Mouse (Mus musculus): Measurements from ENCODE around the gene Gga2.

Gga2 gene

GRCm38 (mm10) chr7:122020667-122021354, at the start of gene Gga2:
TSS of gene Gga2 (minus strand) at chr7:122021222.
- POLR2A ChIA-PET, result interaction anchor here (0.6 to 8.1 kb wide), 100 partner anchors 8 to 1387 kb away, joined by 3 to 138 read pairs (median 5); partner anchors contain the start of genes Cog7 (in 3 of the 4), Ears2 (in 2 of the 4), Ubfd1 (in 2 of the 4) and Dctn5 (in 1 of the 4)
- CTCF ChIA-PET, result interaction anchor here (0.5 to 2.3 kb wide), 14 partner anchors 9 to 1390 kb away, joined by 3 to 13 read pairs (median 3); partner anchors contain the start of genes Scnn1g (in 2 of the 4) and Cog7 (in 1 of the 4)

GRCm38 (mm10) chr7:122067517-122068381, 46.7 kb upstream of the Gga2 start:
- CTCF ChIA-PET, result interaction anchor here in 1 of 4 experiments (0.6 to 1.5 kb wide), 5 partner anchors 27 to 333 kb away, joined by 3 to 7 read pairs (median 3); partner anchors contain the start of gene Scnn1g
- POLR2A ChIA-PET, result interaction anchor here in 3 of 4 experiments (0.6 to 6.3 kb wide), 66 partner anchors 9 to 360 kb away, joined by 3 to 101 read pairs (median 5); partner anchors contain the start of genes Dctn5 (in 3 of the 3), Palb2 (in 3 of the 3), Cog7 (in 2 of the 3) and Gga2 (in 2 of the 3)

DNA sequence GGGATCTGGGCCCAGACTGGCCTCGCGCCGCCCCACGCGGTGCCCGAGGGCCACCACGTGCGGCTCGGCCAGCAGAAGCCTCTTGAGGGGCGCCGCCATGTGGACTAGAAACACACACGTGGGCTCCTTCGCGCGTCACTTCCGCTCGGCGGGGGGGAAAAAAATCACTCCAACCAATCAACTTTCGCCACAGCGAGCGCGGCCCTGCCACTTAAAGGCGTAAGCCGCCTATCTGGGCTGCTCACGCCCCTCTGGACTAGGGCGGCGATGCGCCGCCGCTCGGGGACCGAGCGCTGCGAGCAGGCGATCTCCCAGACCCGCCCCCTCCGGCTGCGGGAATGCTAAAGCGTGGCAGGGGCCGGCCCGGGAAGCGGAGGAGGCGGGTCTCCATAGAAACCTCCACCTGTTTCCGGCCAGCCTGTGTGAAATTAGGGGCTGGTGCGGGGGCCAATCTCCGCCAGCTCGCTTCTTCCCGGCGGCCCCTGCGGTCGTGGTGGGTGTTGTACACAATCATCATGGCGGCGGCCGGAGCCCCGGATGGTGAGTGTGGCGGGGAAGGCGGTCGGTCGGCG, 46.0 kb upstream of the Gga2 start, which contains the start of the genes Ubfd1 and Ears2:
Gene Ubfd1, plus strand, starts transcription at position 231 of the 572 bp plus-strand sequence.
Gene Ears2, minus strand, starts transcription at position 319 of the 572 bp plus-strand sequence.
- ChIA-PET CTCF (interaction anchor here in 1 of 4 experiments (0.6 to 1.5 kb wide), 5 partner anchors 28 to 333 kb away, joined by 3 to 7 read pairs (median 3); partner anchors contain the start of gene Scnn1g), POLR2A (interaction anchor here in 3 of 4 experiments (0.6 to 6.3 kb wide), 62 partner anchors 9 to 360 kb away, joined by 3 to 101 read pairs (median 5); partner anchors contain the start of genes Dctn5 (in 3 of the 3), Palb2 (in 3 of the 3), Cog7 (in 2 of the 3) and Gga2 (in 2 of the 3))

DNA sequence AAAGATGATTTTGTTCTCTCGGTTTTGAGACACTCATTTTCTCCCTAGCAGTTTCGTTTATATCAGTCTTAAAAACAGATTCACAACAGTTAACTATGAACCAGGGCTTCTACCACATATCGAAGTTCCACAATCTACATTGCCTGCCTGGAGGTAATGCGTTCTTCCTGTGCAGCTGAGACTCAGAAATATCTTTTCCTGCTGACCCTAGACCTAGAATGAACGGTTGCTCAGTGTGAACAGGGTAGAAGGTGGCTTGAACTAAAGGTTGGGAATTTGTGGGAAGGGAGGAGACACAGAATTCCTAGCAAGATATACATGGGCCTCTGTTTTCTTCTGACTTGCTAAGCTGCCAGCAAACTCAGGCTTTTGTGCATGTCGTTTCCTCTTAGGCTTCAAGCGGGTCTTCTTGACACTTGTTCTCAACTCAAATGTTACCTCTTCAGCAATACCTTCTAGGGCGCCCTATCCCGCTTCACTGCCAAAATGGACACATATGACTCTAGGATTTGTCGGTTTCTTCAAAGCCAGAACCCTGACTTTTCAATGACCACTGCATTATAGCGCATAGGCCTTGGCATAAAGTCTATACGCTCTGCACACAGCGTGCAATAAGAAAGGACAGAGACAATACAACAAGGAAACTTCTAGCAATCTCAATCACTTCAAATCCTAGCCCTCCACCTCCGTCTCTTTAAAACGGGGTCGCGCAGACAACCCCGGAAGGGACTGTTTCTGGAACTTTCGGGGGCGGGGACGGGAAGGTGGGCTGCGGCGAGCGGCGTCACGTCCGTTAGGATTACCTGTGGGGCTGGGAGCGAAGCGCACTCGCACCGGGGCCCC, 45.3 kb upstream of the Gga2 start:
- CTCF ChIA-PET, result interaction anchor here in 1 of 4 experiments (0.6 to 1.5 kb wide), 5 partner anchors 29 to 332 kb away, joined by 3 to 7 read pairs (median 3); partner anchors contain the start of gene Scnn1g

GRCm38 (mm10) chr7:122065656-122066055, 44.6 kb upstream of the Gga2 start:
- ChIA-PET POLR2A (interaction anchor here in 3 of 4 experiments (0.7 to 4.7 kb wide), 19 partner anchors 8 to 620 kb away, joined by 3 to 44 read pairs (median 4); partner anchors contain the start of genes Dctn5 (in 2 of the 3), Gga2 (in 2 of the 3), Palb2 (in 2 of the 3) and Plk1 (in 1 of the 3)), CTCF (no interaction called here)

More for the DNA sequence above, 45.3 kb upstream of the Gga2 start:
- POLR2A ChIA-PET, result interaction anchor here in 3 of 4 experiments (0.6 to 6.3 kb wide), 58 partner anchors 8 to 359 kb away, joined by 3 to 101 read pairs (median 6); partner anchors contain the start of genes Dctn5 (in 3 of the 3), Palb2 (in 3 of the 3), Gga2 (in 2 of the 3) and Plk1 (in 2 of the 3)

- CTCF ChIA-PET, result no interaction called here
- POLR2A ChIA-PET, result interaction anchor here in 2 of 4 experiments (0.6 to 2.7 kb wide), 3 partner anchors 10 to 196 kb away, joined by 3 to 6 read pairs (median 3); partner anchors contain the start of genes Ears2 (in 1 of the 2) and Ubfd1 (in 1 of the 2)
Observed at GRCm38 (mm10) chr7:122056633-122057032, 35.6 kb upstream of the Gga2 start.

GRCm38 (mm10) chr7:122050834-122051233, 29.8 kb upstream of the Gga2 start:
- CTCF ChIA-PET, result no interaction called here
- POLR2A ChIA-PET, result interaction anchor here in 3 of 4 experiments (0.7 to 8.6 kb wide), 26 partner anchors 10 to 344 kb away, joined by 3 to 79 read pairs (median 5); partner anchors contain the start of genes Ears2 (in 2 of the 3), Ubfd1 (in 2 of the 3), Dctn5 (in 1 of the 3) and Gga2 (in 1 of the 3)

GRCm38 (mm10) chr7:122048191-122048590, 27.2 kb upstream of the Gga2 start:
- POLR2A ChIA-PET, result interaction anchor here in 2 of 4 experiments (0.7 to 8.6 kb wide), 7 partner anchors 11 to 87 kb away, joined by 3 to 79 read pairs (median 9); partner anchors contain the start of genes Ears2 (in 2 of the 2), Ubfd1 (in 2 of the 2) and Gga2 (in 1 of the 2)
- CTCF ChIA-PET, result no interaction called here

GRCm38 (mm10) chr7:122046813-122047212, 25.8 kb upstream of the Gga2 start:
- CTCF ChIA-PET, result interaction anchor here in 1 of 4 experiments (0.7 to 0.8 kb wide), 2 partner anchors 9 to 194 kb away, joined by 3 read pairs; no protein-coding TSS in a partner anchor
- POLR2A ChIA-PET, result interaction anchor here in 2 of 4 experiments (1.0 to 8.6 kb wide), 13 partner anchors 9 to 42 kb away, joined by 3 to 79 read pairs (median 6); partner anchors contain the start of genes Ears2 (in 2 of the 2), Gga2 (in 2 of the 2) and Ubfd1 (in 2 of the 2)

DNA sequence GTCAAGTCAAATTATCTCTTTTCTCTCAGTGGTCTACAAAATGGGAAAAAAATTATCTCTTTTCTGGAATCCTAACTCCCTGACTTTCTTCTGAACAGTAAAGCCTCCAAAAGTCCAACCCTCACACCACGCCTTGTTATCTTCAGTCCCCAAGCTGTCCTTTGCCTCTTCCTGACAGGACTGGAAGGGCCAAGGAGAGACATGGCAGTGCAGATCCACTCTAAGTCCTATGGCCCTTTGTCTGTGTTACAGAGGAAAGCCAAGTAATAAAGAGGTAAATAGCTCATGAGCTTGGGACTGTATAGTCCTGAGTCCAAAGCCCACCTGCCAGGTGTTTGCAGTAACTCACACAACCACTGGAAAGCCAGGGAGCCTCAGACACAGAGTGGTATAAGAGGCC, 24.7 kb upstream of the Gga2 start:
- POLR2A ChIA-PET, result interaction anchor here in 2 of 4 experiments (1.2 to 8.6 kb wide), 10 partner anchors 8 to 35 kb away, joined by 3 to 79 read pairs (median 7); partner anchors contain the start of genes Ears2 (in 2 of the 2), Gga2 (in 2 of the 2) and Ubfd1 (in 2 of the 2)

DNA sequence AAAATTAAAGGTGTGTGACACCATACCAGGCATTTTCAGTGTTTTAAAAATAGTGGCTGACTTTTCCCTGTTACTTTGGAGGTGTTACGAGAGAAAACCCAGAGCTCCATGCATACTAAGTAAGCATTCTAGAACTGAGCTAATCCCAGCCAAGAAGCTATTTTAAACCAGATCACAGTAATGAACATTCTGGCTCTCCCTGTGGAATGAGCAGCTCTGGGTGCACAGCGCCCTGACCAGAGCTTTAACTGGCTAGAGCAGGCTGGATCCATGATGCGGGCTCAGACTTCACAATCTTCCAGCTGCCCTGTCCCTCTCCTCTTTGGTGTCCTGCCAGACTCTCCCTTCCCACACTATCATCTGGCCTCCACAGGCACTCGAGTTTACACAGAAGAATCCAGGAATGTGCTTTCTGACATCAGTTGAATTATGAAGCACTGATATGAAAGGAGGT, 24.2 kb upstream of the Gga2 start:
- POLR2A ChIA-PET, result interaction anchor here in 3 of 4 experiments (0.7 to 8.6 kb wide), 11 partner anchors 9 to 431 kb away, joined by 3 to 79 read pairs (median 3); partner anchors contain the start of genes Ears2 (in 2 of the 3), Gga2 (in 2 of the 3) and Ubfd1 (in 2 of the 3)
- CTCF ChIA-PET, result no interaction called here

More for the DNA sequence above, 24.7 kb upstream of the Gga2 start:
- CTCF ChIA-PET, result interaction anchor here in 1 of 4 experiments (0.6 kb wide), 1 partner anchor 156 kb away, joined by 4 read pairs; no protein-coding TSS in a partner anchor

DNA sequence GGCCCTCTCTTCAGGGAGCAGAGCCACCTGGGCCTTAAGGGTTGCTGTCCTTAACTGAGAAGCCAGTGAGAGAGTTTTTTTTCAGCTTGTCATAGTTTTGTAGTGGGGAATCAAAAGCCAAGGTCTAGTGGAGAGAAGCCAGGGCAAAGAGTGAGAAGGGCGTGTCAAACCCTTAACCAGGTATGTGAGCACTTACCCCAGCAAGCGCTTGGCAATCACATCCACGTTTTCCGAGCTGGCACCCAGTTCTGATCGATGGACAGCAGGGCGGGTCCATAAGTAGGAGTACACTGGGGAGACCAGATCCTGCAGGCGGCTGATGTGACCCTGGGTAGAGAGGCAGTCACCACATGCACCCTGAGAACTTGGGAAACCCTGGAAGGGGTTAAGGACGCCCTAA, 23.1 kb upstream of the Gga2 start:
- ChIA-PET POLR2A (interaction anchor here in 2 of 4 experiments (1.0 to 8.6 kb wide), 6 partner anchors 10 to 50 kb away, joined by 3 to 79 read pairs (median 10); partner anchors contain the start of genes Gga2 (in 2 of the 2), Ears2 (in 1 of the 2) and Ubfd1 (in 1 of the 2)), CTCF (no interaction called here)

GRCm38 (mm10) chr7:122034348-122034747, 13.3 kb upstream of the Gga2 start:
- ChIA-PET POLR2A (interaction anchor here (0.7 to 15.1 kb wide), 9 partner anchors 10 to 66 kb away, joined by 3 to 138 read pairs (median 5); partner anchors contain the start of gene Gga2 (in 3 of the 4)), CTCF (interaction anchor here (0.6 to 1.0 kb wide), 5 partner anchors 13 to 411 kb away, joined by 3 to 13 read pairs (median 5); partner anchors contain the start of gene Gga2 (in 1 of the 4))

DNA sequence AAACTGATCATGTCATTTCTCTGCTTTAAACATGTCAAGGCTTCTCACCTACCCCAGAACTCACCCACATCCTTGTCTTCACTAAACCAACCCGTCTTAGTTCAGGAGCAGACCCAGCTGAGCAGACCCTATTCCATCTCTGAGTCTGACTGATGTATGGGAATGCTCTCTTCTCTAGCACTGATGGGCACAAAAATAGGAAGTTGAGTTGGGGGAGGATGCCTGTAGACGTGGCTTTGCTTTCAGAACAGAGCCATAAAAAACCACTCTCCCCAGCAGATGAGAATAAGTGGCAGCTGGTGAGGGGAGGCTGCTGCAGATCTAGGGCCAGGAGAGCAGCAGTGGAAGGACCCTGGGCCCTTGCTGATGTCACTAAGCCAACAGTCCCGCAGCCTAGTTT, 12.3 kb upstream of the Gga2 start:
- CTCF ChIA-PET, result interaction anchor here in 2 of 4 experiments (0.6 kb wide), 2 partner anchors 70 to 94 kb away, joined by 5 to 7 read pairs; no protein-coding TSS in a partner anchor
- POLR2A ChIA-PET, result interaction anchor here in 3 of 4 experiments (0.7 to 15.1 kb wide), 9 partner anchors 14 to 53 kb away, joined by 3 to 138 read pairs (median 4); partner anchors contain the start of genes Ears2 (in 2 of the 3), Gga2 (in 2 of the 3) and Ubfd1 (in 2 of the 3)

DNA sequence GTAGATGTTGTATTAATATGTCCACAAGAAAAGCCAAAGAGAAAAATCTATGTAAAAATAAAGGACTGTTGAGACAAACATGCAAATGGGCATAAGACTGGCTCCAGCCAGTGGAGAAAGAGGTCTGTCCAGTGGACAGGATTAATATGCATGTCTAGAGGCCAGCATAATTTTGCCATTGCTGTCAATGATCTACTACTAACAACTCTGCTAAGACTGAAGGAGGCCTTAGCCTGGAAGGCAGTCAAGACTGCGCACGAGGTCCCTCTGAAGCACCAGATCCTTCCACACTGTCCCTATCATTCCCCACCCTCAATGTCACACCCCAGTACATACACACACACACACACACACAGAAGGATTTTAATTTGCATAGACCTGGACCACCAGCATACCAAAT, 1.1 kb upstream of the Gga2 start:
- ChIA-PET POLR2A (interaction anchor here in 3 of 4 experiments (0.7 to 8.1 kb wide), 17 partner anchors 10 to 287 kb away, joined by 3 to 138 read pairs (median 24); partner anchors contain the start of genes Ears2 (in 2 of the 3), Ubfd1 (in 2 of the 3) and Scnn1g (in 1 of the 3)), CTCF (no interaction called here)
